Mouse (Mus musculus): ENCODE results near the gene Tmem183a.

Tmem183a gene

GRCm38 (mm10) chr1:134344005-134344950 lies 17.5 kb downstream of the Tmem183a start:
- DNase-seq (ENCODE audit: low read depth, low spot score): peak; percentile 83

- DNase-seq (ENCODE audit: low read depth, low spot score): no peak
Measured at GRCm38 (mm10) chr1:134343567-134343966, 18.2 kb downstream of the Tmem183a start.

DNA sequence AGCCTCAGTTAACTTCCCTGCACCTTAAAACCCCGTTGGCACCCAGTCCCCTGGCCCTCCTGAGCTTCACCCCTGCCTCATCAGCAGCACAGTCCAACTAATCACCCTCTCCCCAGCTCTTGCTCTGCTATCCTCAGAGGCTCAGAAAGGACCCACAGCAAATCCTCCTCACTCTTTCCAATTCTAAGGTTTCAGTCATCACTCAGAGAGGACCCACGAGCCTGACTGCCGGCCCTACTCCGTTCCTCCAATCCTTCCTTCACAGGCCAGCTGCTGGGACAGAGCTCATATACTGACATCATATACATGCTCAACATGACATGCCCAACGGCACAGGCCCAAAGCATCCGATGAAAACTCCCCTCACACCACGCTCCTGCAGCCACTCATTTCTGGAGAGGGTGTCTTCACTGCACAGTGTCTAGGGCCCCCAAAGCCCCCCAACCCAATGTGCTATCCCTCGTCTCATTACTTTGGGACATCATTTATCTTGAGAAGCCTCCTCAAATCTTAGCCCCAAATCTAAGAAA lies 18.9 kb downstream of the Tmem183a start:
- no peak for DNase-seq (ENCODE audit: low read depth, low spot score)

- no peak for DNase-seq (ENCODE audit: low read depth, low spot score)
Measured at GRCm38 (mm10) chr1:134342278-134342664, 19.5 kb downstream of the Tmem183a start.

GRCm38 (mm10) chr1:134341641-134342277 lies 20.0 kb downstream of the Tmem183a start:
- DNase-seq (ENCODE audit: low read depth, low spot score): no peak

- DNase-seq (ENCODE audit: low read depth, low spot score): no peak
Measured at GRCm38 (mm10) chr1:134339757-134340619, 21.8 kb downstream of the Tmem183a start.

DNA sequence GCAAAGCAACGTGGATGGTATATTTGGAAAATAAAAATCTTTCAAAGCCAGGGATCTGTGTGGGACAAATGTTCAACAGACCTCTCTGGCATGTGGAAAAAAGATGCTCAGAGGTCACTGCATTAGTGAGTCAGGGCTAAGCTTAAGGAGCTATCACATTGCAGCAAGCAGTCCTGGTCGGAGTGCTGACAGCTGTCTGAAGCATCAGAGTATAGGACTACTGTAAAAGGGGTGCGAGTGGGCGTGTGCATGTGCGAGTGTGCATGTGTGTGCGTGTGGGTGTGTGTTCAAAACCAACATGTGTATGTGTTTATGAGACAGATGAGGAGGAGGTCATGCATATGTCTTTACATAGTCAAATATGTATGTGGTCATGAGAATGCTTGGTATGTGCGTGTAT lies 22.6 kb downstream of the Tmem183a start:
- no peak for DNase-seq (ENCODE audit: low read depth, low spot score)

DNA sequence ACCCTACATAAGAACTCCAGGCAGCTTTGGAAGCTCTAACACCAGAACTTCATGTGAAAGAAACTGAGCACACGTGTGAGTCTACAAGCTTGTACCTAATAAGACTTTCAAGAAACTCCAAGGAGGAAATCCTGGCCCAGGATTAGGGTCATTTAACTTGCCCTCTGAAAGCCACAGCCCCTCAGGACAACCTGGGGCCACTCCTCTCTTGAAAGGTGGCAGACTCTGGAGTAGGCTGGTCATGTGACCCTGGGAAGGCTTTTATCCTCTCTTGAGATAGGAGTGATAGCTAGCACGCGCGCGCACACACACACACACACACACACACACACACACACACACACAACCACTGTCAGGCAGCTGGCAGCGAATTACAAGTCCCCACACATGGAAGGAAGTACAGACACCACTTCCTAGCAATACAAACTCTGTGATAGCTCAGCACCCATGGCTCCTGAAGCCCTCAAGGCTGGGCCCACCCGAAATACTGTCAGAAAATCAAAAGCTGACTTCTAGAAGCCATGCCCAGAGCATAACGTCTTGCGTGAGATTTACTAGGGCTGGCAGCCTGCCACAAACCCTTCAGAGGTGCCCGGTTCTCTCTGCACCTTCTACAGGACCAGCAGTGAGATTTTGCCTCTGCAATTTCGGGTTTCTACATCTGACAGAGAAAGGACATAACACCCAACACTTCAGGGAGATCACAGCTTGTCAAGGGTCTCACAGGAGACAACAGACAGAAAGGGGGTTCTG lies 24.6 kb downstream of the Tmem183a start:
- DNase-seq (ENCODE audit: low read depth, low spot score): no peak

DNA sequence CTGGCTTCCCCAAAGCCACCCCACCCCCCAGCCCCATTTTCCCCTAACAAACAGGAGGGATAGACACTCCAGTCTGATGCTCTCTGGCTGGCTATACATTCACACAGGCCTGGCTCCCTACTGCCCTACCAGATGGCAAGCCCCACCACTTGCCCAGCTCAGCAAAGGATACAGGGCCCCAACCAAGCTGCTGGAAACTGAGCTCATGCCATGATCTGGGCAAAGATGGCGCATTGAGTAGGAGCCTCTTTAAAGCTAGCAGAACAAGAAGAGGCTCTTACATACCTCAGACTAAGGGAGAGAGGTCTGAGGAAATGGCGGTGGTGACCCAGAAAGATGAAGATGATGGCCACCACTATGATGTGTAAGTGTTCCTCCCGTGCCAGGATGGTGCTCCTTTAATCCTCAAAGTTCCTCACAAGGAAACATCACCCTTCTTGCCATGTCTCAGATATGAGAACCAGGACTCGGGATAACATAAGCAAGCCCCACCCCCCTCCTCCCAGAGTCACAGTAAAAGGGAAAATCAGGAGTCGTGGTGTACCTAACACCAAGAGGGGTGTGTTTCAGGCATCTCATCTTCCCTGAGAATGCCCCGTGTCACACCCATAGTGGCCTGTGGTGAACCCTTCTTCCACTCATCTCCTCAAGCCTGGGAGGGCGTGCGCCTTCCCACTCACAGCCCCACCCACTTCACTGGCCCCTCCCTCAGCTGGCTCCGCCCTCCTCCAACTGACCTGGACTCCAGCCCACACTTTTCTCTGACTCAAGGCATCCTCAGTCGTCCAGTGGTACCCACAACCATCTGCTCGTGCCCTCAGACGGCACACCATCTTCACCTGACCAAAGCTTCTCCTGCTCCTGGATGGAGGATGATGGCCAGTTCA lies 25.6 kb downstream of the Tmem183a start:
- DNase-seq (ENCODE audit: low read depth, low spot score): no peak

DNA sequence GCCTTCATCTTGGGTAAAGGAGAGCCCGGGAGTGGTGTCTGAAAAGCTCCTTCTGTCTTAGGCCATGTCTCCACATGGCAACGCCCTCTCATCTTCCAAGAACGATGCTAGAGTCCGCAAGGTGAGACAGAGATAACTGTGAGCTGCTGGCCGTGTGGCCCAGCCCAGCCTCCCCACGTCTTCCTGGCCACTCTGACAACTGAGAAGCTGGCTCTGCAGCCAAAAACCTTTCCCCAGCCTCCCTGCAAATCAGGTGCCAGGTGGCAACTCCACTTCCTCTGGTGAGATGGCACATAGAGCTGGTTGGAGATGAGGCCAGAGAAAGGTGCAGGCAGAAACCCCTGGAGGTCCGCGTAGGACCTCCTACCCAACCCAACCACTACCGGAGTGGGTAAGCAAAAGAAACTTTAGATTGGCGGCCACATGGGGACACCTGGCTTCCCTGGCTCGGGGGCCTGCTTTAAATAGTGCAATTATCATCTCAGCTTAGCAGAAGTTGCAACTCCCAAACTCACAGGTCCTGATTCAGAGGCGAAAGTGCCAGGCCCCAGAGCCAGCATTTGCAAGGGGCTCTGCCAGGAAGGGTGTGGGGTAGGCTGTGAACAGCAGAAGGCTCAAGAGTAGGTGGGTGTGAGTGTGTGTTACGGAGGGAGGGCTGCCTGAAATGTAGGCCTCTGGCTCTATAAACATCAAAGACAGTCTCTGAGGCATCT lies 26.4 kb downstream of the Tmem183a start:
- no peak for DNase-seq (ENCODE audit: low read depth, low spot score)

GRCm38 (mm10) chr1:134334111-134334827 lies 27.5 kb downstream of the Tmem183a start:
- DNase-seq (ENCODE audit: low read depth, low spot score): no peak

DNA sequence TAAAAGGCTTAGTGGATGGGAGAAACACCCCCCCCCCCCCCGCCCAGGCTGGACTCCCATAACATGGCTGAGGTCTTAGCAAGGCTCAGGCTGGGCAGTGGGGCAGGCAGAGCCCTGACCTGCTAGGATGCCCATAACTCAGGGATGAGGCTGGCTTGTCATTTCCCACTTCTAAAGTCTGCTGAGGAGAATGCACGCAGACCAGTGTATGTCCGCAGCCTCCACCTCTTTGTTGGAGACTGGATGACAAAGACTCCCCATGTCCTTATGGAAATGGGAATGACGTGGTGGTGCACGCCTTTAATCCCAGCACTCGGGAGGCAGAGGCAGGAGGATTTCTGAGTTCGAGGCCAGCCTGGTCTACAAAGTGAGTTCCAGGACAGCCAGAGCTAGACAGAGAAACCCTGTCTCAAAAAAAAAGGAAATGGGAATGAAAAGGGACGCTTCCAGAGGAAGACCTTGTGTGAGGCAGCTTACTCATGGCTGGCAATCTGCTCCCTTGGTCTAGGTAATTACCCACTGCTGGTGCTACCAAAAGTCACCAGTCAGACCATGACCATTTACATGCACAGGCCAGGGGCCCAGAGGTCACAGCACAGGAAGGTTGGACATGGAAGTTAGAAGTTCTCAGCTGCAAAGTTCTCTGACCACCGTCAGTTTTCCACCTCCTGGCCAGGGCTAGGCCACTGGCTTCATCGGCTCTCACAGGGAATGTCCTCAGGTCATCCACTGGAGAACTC lies 28.2 kb downstream of the Tmem183a start:
- no peak for DNase-seq (ENCODE audit: low read depth, low spot score)

DNA sequence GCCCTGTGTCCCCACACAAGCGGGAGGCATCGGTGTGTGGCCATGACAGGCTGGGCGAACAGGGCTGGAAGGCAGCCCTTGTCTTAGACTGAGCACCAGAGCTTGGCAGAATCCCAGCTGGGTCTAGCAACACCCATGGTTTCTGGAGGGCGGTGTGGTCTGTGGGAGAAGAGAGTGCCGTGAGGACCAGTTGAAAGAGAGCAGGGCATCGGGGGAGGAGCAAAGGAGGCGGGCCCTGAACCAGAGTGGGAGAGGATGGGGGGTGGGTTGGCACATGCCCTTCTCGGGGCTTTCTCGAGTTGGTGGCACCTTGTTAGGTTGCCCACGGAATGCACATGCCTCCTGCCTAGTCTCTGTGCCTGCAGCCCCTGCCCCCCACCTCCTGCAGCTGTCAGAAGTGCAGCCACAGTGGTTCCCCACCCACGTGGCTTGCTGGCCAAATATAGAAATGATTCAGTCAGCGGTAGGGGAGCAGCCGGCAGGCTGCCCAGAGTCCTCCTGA lies 29.0 kb downstream of the Tmem183a start, which contains the start of gene Ppfia4:
Gene Ppfia4, minus strand, starts transcription at position 159 of the 502 bp plus-strand sequence.
- no peak for DNase-seq (ENCODE audit: low read depth, low spot score)

GRCm38 (mm10) chr1:134331879-134332635 lies 29.7 kb downstream of the Tmem183a start:
- DNase-seq (ENCODE audit: low read depth, low spot score): peak; percentile 66

DNA sequence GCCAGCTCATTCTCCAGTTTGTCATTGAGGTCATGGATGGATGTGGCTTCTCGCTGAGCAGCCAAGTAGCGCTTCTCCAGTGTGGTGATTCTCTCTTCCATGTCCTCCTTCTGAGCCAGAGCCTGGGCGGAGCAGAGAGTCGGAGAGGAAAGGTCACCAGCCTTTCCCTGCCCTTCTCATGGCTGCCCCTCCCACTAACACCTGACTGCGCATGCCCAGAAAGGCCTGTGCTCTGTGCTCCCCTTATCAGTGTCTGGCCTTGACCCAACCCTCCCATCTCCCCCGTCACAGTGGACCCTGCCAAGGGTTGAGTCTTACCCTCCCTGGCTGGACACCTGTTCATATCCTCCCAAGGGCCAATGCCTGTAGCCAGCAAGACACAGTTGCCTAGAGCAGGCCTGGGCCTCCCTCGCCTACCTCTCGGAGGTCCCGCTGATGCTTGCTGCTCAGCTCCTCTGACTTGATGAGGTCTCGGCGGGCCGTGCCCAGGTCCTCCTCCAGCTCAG lies 34.9 kb downstream of the Tmem183a start:
- DNase-seq (ENCODE audit: low read depth, low spot score): no peak

GRCm38 (mm10) chr1:134322591-134322990 lies 39.2 kb downstream of the Tmem183a start:
- no peak for DNase-seq (ENCODE audit: low read depth, low spot score)

Data from embryo, embryonic 11.5 days (tissue).